Mouse (Mus musculus) cerebellum, adult 11-12 months (tissue): Measurements from ENCODE around the gene Gm3269.
"Not testable (repeated sequence)": the region's sequence is repeated elsewhere in the genome, so short reads cannot be mapped to it uniquely, and the experiment has no call there.

Experiments
- DNase-seq: peaks from one replicate; pipeline ENCODE4 v3.0.0; 2022

Gm3269 gene

DNA sequence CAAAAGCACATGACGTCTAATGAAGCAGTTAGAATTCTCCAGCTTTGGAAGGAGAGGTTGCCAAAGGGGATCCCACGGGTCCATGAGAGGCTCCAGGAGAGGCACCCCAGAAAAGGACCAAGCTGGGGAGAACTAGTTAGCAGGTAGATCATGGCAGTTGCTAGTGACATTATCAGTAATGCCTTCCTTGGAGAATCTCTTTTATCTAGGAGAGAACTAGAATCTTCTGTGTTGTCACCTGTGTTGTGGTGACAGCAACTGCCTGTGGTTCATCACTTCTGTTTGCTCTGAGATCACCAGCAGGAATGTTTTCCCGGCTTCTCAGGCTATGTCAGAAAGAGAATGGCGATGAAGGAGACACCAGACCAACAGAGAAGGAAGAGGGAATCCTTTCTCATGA, at the start of gene Gm3269:
Gm3269 (plus strand) TSS at position 301 of the 400 bp plus-strand sequence.
- DNase-seq, result not testable (repeated sequence)

DNA sequence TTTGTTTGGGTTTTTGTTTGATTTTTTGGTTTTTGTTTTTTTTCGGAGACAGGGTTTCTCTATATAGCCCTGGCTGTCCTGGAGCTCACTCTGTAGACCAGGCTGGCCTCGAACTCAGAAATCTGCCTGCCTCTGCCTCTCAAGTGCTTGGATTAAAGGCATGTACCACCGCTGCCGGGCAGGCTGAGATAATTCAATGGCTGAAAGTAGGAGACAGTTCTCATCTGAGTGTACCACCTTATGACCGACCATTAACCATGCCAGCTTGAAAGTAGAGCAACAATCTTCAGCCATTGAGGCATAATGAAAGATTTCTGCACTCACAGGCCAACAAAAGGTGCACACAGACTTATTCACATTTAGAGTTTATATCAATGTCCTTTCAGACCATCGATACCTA, 31.5 kb upstream of the Gm3269 start:
- DNase-seq, result not testable (repeated sequence)

DNA sequence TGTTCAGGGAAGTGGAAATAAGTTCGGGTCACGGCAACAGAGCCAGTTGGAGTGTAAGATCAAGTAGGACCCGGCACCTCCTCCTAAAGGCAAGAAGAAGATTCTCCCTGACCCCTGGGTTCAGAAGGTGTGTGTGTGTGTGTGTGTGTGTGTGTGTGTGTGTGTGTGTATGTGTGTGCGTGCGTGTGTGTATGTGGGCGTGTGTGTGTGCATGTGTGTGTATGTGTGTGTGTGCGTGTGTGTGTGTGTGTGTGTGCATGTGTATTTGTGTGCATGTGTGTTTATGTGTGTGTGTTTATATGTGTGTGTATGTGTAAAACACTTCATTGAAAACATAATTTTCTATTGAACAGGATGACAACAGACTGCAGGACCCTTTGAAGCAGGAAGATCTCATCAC, 16.0 kb upstream of the Gm3269 start:
- DNase-seq, result not testable (repeated sequence)

DNA sequence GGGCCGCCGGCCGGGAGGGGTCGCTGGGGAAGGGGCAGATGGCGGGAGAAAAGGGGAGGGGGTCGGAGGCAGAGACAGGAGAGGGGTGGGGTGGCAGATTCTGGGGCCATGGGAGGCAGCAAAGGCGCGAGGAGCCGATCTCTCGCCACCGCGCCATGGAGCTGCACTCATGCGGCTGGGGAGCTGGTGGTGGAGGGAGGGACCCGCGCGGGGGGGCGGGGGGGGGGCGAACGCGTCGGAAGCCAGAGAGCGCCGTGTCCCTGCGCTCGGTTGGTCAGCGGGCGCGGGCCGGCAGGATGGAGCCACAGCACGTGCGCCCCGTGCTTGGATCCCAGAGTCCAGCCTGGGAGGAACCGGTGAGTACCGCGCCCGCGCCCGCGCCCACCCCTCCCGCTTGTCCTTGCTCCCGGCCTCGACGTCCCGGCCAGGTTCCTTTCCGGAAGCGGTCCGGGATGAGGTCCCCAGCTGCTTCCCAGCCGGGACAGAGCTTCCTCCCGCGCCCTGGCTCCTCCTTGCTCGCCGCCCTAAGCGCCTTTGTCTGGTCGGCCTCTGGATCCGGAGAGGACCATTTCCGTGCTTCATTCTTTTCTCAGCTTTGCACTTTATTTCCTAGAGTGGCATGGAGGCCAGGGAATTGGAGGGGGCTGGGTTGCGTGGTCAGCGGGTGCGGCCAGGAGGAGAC, 17.5 kb downstream of the Gm3269 start, which contains the start of gene Gm3264:
Gm3264 (plus strand) TSS at position 278 of the 682 bp plus-strand sequence.
- DNase-seq, result peak; percentile 2

DNA sequence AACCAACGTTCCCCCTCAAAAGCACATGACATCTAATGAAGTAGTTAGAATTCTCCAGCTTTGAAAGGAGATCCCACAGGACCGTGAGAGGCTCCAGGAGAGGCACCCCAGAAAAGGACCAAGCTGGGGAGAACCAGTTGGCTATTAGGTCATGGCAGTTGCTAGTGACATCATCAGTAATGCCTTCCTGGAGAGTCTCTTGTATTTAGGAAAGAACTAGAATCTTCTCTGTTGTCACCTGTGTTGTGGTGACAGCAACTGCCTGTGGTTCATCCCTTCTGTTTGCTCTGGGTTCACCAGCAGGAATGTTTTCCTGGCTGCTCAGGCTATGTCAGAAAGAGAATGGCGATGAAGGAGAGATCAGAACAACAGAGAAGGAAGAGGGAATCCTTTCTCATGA, 54.2 kb downstream of the Gm3269 start, which contains the start of gene Gm3278:
Gm3278 (plus strand) TSS at position 301 of the 400 bp plus-strand sequence.
- DNase-seq, result not testable (repeated sequence)
